Mouse (Mus musculus): ENCODE results near the gene Cabcoco1. TPM values are rescaled to one million over a fixed set of nuclear protein-coding genes. Genes with fewer than 3 reads are reported as not detected.

The Cabcoco1 gene
- polyA plus RNA-seq, 1 experiment from 2014 or later: not detected

GRCm38 (mm10) chr10:68445876-68446796 is 95.6 kb downstream of the Cabcoco1 start:
- H3K9ac ChIP-seq (ENCODE audit: low read length): no peak overlapping the region
- ATAC-seq (ENCODE audit: insufficient read depth, low FRiP score, low TSS enrichment) (no peak), DNase-seq (ENCODE audit: low spot score) (no peak)
- no peak overlapping the region for H3K4me3 ChIP-seq (ENCODE audit: low read depth, low read length)
- H3K9me3 ChIP-seq (ENCODE audit: control insufficient read depth, low read length): no peaks in the 10 kb centered on the region
- H3K27me3 ChIP-seq (ENCODE audit: control insufficient read depth, insufficient read depth, low read length): no peaks in the 10 kb centered on the region
- 49% methylated on average over 15 of the region's 15 CpGs for WGBS
- no peak overlapping the region for H3K4me2 ChIP-seq (ENCODE audit: low read depth)
- H3K36me3 ChIP-seq (ENCODE audit: control insufficient read depth, insufficient read depth, low read length): no peaks in the 10 kb centered on the region
- H3K4me1 ChIP-seq (ENCODE audit: control insufficient read depth, insufficient read depth, low read length): peaks cover 5% of the 10 kb centered on the region; the same call in 1 of the 2 replicates
- H3K27ac ChIP-seq (ENCODE audit: low read depth, low read length): no peak overlapping the region

DNA sequence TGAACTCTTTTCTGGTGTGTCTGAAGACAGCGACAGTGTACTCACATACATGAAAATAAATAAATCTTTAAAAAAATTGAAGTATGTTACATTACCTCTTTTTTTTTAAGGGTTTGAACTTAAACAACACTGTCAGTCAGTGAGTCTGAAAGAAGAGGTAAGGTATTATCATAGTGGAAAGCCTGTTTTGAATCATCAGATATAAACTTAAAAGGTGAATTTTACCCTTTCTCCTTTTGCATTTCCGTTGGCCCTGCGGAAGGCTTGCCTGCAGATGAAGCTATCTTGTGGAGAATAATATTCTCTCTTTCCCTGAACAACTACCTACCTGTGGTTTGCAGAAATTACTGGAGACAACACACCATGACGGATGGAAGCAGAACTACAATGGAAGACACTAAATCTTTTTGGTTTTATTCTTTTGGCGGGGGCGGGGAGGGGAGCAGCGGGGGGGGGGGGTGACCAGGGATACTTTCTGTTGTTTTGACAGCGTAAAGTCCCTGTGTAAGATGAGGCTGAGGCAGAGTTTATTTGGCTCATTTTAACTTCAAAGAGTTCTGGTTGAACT is 96.4 kb downstream of the Cabcoco1 start:
- Histone ChIP-seq H3K4me2 (ENCODE audit: low read depth) (no peak overlapping the region), H3K36me3 (ENCODE audit: control insufficient read depth, insufficient read depth, low read length) (no peaks in the 10 kb centered on the region), H3K9me3 (ENCODE audit: control insufficient read depth, low read length) (no peaks in the 10 kb centered on the region), H3K4me1 (ENCODE audit: control insufficient read depth, insufficient read depth, low read length) (peaks cover 5% of the 10 kb centered on the region; the same call in 1 of the 2 replicates), H3K27me3 (ENCODE audit: control insufficient read depth, insufficient read depth, low read length) (no peaks in the 10 kb centered on the region), H3K27ac (ENCODE audit: low read depth, low read length) (no peak overlapping the region), H3K9ac (ENCODE audit: low read length) (no peak overlapping the region), H3K4me3 (ENCODE audit: low read depth, low read length) (no peak overlapping the region)
- ATAC-seq (ENCODE audit: insufficient read depth, low FRiP score, low TSS enrichment) (no peak), DNase-seq (ENCODE audit: low spot score) (no peak)
- 34% methylated on average over 8 of the region's 8 CpGs for WGBS

- DNase-seq (ENCODE audit: low spot score) (no peak), ATAC-seq (ENCODE audit: insufficient read depth, low FRiP score, low TSS enrichment) (no peak)
- 89% methylated on average over 14 of the region's 14 CpGs for WGBS
- no peaks in the 10 kb centered on the region for H3K9me3 ChIP-seq (ENCODE audit: control insufficient read depth, low read length)
- H3K36me3 ChIP-seq (ENCODE audit: control insufficient read depth, insufficient read depth, low read length): no peaks in the 10 kb centered on the region
- no peak overlapping the region for H3K4me3 ChIP-seq (ENCODE audit: low read depth, low read length)
- H3K9ac ChIP-seq (ENCODE audit: low read length): no peak overlapping the region
- peaks cover 5% of the 10 kb centered on the region; the same call in 1 of the 2 replicates for H3K4me1 ChIP-seq (ENCODE audit: control insufficient read depth, insufficient read depth, low read length)
- H3K4me2 ChIP-seq (ENCODE audit: low read depth): no peak overlapping the region
- no peaks in the 10 kb centered on the region for H3K27me3 ChIP-seq (ENCODE audit: control insufficient read depth, insufficient read depth, low read length)
- H3K27ac ChIP-seq (ENCODE audit: low read depth, low read length): no peak overlapping the region
These were observed 97.2 kb downstream of the Cabcoco1 start for GRCm38 (mm10) chr10:68444361-68445114.

DNA sequence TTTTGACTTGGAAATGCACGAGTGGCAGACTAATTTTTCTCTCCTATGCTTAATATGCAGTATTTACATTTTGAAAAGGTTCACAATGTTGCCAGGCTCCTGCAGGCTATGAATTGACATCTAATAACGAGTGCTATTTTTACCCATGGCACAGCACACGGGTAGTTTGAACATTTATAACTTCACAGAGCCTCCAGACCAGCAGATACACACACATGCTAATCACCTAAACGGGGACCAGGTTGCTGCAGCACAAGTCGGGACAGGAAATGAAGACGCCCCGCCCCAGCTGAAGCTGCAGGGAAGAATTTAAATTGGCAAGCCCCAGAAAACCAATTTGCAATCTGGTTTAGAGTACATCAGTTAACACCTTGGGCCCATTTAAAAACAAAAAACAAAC is 98.6 kb downstream of the Cabcoco1 start:
- no peak overlapping the region for H3K27ac ChIP-seq (ENCODE audit: low read depth, low read length)
- WGBS: 20% methylated on average over 7 of the region's 7 CpGs

DNA sequence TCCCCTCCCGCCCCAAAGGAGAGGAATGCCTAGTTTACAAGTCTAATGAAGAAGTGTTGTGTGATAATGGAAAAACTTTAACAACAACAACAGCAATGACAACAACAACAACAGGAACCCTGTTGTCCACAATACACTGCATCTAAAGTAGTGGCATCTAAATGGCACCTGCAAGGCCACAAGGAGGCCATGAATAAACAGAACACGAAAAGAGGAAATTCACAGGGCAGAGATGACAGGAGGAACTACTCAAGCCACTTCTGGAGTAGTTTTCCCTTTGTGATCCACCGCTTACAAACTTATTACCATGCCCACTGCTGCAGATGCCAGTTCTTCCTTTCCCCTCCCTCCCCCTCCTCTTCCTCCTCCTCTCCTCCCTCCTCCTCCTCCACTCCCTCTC is 99.0 kb downstream of the Cabcoco1 start:
- H3K4me3 ChIP-seq (ENCODE audit: low read depth, low read length): no peak overlapping the region
- ATAC-seq (ENCODE audit: insufficient read depth, low FRiP score, low TSS enrichment) (no peak), DNase-seq (ENCODE audit: low spot score) (no peak)
- no peak overlapping the region for H3K9ac ChIP-seq (ENCODE audit: low read length)
- 34% methylated on average over 3 of the region's 3 CpGs for WGBS
- no peaks in the 10 kb centered on the region for H3K27me3 ChIP-seq (ENCODE audit: control insufficient read depth, insufficient read depth, low read length)
- H3K4me2 ChIP-seq (ENCODE audit: low read depth): no peak overlapping the region
- no peak overlapping the region for H3K27ac ChIP-seq (ENCODE audit: low read depth, low read length)
- no peaks in the 10 kb centered on the region for H3K9me3 ChIP-seq (ENCODE audit: control insufficient read depth, low read length)
- no peaks in the 10 kb centered on the region for H3K36me3 ChIP-seq (ENCODE audit: control insufficient read depth, insufficient read depth, low read length)
- peaks cover 5% of the 10 kb centered on the region; the same call in 1 of the 2 replicates for H3K4me1 ChIP-seq (ENCODE audit: control insufficient read depth, insufficient read depth, low read length)

More for the DNA sequence above, 98.6 kb downstream of the Cabcoco1 start:
- Histone ChIP-seq H3K4me2 (ENCODE audit: low read depth) (no peak overlapping the region), H3K9ac (ENCODE audit: low read length) (no peak overlapping the region), H3K4me3 (ENCODE audit: low read depth, low read length) (no peak overlapping the region), H3K27me3 (ENCODE audit: control insufficient read depth, insufficient read depth, low read length) (no peaks in the 10 kb centered on the region), H3K36me3 (ENCODE audit: control insufficient read depth, insufficient read depth, low read length) (no peaks in the 10 kb centered on the region), H3K9me3 (ENCODE audit: control insufficient read depth, low read length) (no peaks in the 10 kb centered on the region), H3K4me1 (ENCODE audit: control insufficient read depth, insufficient read depth, low read length) (peaks cover 5% of the 10 kb centered on the region; the same call in 1 of the 2 replicates)
- ATAC-seq (ENCODE audit: insufficient read depth, low FRiP score, low TSS enrichment) (no peak), DNase-seq (ENCODE audit: low spot score) (no peak)

DNA sequence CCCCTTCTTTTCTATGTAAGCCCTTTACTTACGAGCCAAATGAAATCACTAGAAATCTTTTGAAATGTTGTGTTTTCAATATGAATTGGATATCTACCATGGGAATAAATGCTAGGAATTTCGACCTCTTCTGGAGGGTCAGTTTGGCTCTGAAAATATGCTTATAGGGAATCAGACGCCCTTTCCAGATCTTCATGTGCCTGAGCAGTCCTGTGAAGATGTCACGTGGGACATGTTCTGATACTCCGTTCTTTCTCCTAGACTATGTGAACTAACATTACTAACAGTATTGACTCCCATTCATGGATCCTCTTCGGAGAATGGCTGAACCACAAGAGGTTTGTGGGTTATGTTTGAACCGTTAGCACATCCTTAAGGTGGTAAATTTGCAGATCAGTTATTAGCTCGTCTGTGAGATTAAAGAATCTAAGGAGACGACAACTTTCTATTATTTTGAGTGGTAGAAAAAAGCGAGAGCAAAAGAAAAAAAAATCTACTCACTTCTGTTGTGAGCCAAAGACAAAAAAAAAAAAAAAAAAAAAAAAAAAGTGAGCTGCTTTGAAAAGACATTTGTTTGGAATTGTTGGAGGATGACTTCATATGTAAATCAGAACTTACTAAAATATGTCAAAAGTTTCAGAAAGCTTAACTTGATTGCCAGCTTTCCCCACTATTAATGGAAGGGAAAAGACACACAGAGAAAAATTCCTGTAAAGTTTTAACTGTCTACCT is 99.6 kb downstream of the Cabcoco1 start:
- H3K27ac ChIP-seq (ENCODE audit: low read depth, low read length): no peak overlapping the region
- H3K9me3 ChIP-seq (ENCODE audit: control insufficient read depth, low read length): no peaks in the 10 kb centered on the region
- no peak overlapping the region for H3K9ac ChIP-seq (ENCODE audit: low read length)
- no peak overlapping the region for H3K4me2 ChIP-seq (ENCODE audit: low read depth)
- DNase-seq (ENCODE audit: low spot score) (no peak), ATAC-seq (ENCODE audit: insufficient read depth, low FRiP score, low TSS enrichment) (no peak)
- H3K4me1 ChIP-seq (ENCODE audit: control insufficient read depth, insufficient read depth, low read length): peaks cover 5% of the 10 kb centered on the region; the same call in 1 of the 2 replicates
- 73% methylated on average over 10 of the region's 10 CpGs for WGBS
- no peak overlapping the region for H3K4me3 ChIP-seq (ENCODE audit: low read depth, low read length)
- no peaks in the 10 kb centered on the region for H3K36me3 ChIP-seq (ENCODE audit: control insufficient read depth, insufficient read depth, low read length)
- no peaks in the 10 kb centered on the region for H3K27me3 ChIP-seq (ENCODE audit: control insufficient read depth, insufficient read depth, low read length)

DNA sequence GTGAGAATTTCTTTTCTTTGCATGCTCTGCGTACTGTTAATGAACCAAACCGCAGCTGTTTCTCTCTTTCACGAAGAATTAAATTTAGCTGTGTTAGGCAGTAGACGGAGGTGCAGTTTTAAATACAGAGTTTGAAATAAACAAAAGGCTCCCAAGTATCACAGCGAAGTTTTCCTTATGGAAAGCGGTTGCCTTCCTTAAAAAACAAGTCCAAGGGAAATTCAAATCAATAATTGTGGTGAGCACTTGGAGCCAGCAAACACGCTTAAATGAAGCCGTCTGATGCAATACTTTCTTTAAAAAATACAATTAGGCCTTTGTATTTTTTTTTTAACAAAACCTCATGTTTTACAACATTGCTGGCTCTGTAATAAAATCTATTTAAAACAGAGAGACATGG is 101.2 kb downstream of the Cabcoco1 start:
- H3K4me2 ChIP-seq (ENCODE audit: low read depth): no peak overlapping the region
- no peak for ATAC-seq (ENCODE audit: insufficient read depth, low FRiP score, low TSS enrichment)
- DNase-seq (ENCODE audit: low spot score): no peak
- peaks cover 5% of the 10 kb centered on the region; the same call in 1 of the 2 replicates for H3K4me1 ChIP-seq (ENCODE audit: control insufficient read depth, insufficient read depth, low read length)
- no peaks in the 10 kb centered on the region for H3K27me3 ChIP-seq (ENCODE audit: control insufficient read depth, insufficient read depth, low read length)
- 83% methylated on average over 8 of the region's 8 CpGs for WGBS
- H3K4me3 ChIP-seq (ENCODE audit: low read depth, low read length): no peak overlapping the region
- H3K27ac ChIP-seq (ENCODE audit: low read depth, low read length): no peak overlapping the region
- no peaks in the 10 kb centered on the region for H3K9me3 ChIP-seq (ENCODE audit: control insufficient read depth, low read length)
- H3K9ac ChIP-seq (ENCODE audit: low read length): no peak overlapping the region
- no peaks in the 10 kb centered on the region for H3K36me3 ChIP-seq (ENCODE audit: control insufficient read depth, insufficient read depth, low read length)

DNA sequence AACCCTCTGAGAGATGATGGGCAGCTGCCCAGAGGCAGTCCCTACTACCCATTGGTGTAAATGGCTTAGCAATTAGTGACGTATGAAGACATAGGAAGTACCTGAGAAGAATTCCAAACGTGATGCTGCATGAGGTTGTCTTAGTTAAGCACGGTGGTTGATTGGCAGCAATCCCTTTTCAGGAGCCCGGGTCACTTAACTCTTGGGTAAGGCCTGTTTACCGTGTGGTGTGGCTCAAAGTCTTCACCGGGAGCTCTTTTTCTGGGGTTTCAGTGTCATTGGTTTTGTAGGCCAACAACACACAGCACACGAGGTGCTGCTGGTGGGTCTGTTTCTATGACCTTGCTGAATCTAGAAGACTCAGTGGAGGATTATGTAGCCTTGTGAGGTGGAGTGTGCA is 105.9 kb downstream of the Cabcoco1 start:
- H3K4me2 ChIP-seq (ENCODE audit: low read depth): no peak overlapping the region
- H3K4me1 ChIP-seq (ENCODE audit: control insufficient read depth, insufficient read depth, low read length): no peaks in the 10 kb centered on the region
- H3K4me3 ChIP-seq (ENCODE audit: low read depth, low read length): no peak overlapping the region
- H3K9me3 ChIP-seq (ENCODE audit: control insufficient read depth, low read length): no peaks in the 10 kb centered on the region
- H3K27me3 ChIP-seq (ENCODE audit: control insufficient read depth, insufficient read depth, low read length): no peaks in the 10 kb centered on the region
- no peak overlapping the region for H3K27ac ChIP-seq (ENCODE audit: low read depth, low read length)
- WGBS: 89% methylated on average over 7 of the region's 7 CpGs
- H3K36me3 ChIP-seq (ENCODE audit: control insufficient read depth, insufficient read depth, low read length): no peaks in the 10 kb centered on the region
- DNase-seq (ENCODE audit: low spot score) (no peak), ATAC-seq (ENCODE audit: insufficient read depth, low FRiP score, low TSS enrichment) (no peak)
- no peak overlapping the region for H3K9ac ChIP-seq (ENCODE audit: low read length)
